In genomic region chr13:44028081-44028480, GRCm38 (mm10) we compare ENCODE assay signal across 24 mouse cellular contexts.
"Had no signal": no experiment of that assay in that cellular context is flagged by ENCODE, and none has a peak within 500 bp of the region (broad histone marks: within the 10 kb centered on the region; RNA-seq: fewer than 3 reads in every experiment).

No protein-coding gene starts in this region.

- H3K27me3 ChIP-seq: heart, embryonic 13.5 days; heart, embryonic 15.5 days; hindbrain, embryonic 15.5 days; kidney, embryonic 15.5 days had no signal

- H3K36me3 ChIP-seq: heart, embryonic 10.5 days; heart, embryonic 13.5 days; heart, embryonic 15.5 days; hindbrain, embryonic 13.5 days; hindbrain, embryonic 15.5 days; kidney, embryonic 15.5 days; limb, embryonic 13.5 days; limb, embryonic 15.5 days had no signal

- H3K4me3 ChIP-seq: gastrocnemius, adult 2 months; heart, embryonic 10.5 days; heart, embryonic 13.5 days; heart, embryonic 15.5 days; hindbrain, embryonic 13.5 days; hindbrain, embryonic 15.5 days; kidney, embryonic 15.5 days; limb, embryonic 13.5 days; limb, embryonic 15.5 days had no signal

- H3K27ac ChIP-seq: gastrocnemius, adult 2 months; heart, embryonic 13.5 days; heart, embryonic 15.5 days; hindbrain, embryonic 13.5 days; hindbrain, embryonic 15.5 days; hindbrain, postnatal 0 days; kidney, postnatal 0 days; limb, embryonic 13.5 days; limb, embryonic 15.5 days had no signal

- DNase-seq: gastrocnemius, adult 2 months; gastrocnemius, postnatal 10 days; gastrocnemius, postnatal 25 days; heart, adult 18-20 months; heart, postnatal 14 days; heart, postnatal 36 days; kidney, adult 11 months; kidney, adult 2 months; kidney, adult 9 months; kidney, postnatal 14 days; kidney, postnatal 36 days; layer of hippocampus, adult 9-11 months; layer of hippocampus, postnatal 36 days; left cerebral cortex, postnatal 4 days had no signal
